Mouse (Mus musculus) hindbrain, postnatal 0 days (tissue): ENCODE data around the gene Nelfb. TPM values are rescaled to one million over a fixed set of nuclear protein-coding genes. Genes with fewer than 3 reads are reported as not detected.

ENCODE experiments used
- ATAC-seq: fragments of 200-750 bp; cut with Nextera tagmentation; 2 replicates; pipeline ENCODE4 v1.8.0; 2017; ENCODE audit warnings: mild to moderate bottlenecking, moderate TSS enrichment, moderate library complexity
- DNase-seq: peaks from one replicate; pipeline ENCODE4 v3.0.0-alpha.2; 2015; ENCODE audit warnings: low spot score
- H3K27ac ChIP-seq: fragments of 300-500 bp; sonication (generic); 2 replicates; pipeline ENCODE4 v1.5.1; 2014; ENCODE audit warnings: mild to moderate bottlenecking
- H3K27me3 ChIP-seq: fragments of 300-500 bp; sonication (generic); 2 replicates; pipeline ENCODE4 v1.6.1; 2014; ENCODE audit warnings: low read length, mixed read lengths; ENCODE audit not compliant: insufficient read depth
- H3K36me3 ChIP-seq: fragments of 300-500 bp; sonication (generic); 2 replicates; pipeline ENCODE4 v1.6.1; 2014; ENCODE audit warnings: low read length, mixed read lengths; ENCODE audit not compliant: insufficient read depth
- H3K4me1 ChIP-seq: fragments of 300-500 bp; sonication (generic); 2 replicates; pipeline ENCODE4 v1.6.1; 2014; ENCODE audit warnings: antibody characterized with exemption, low read length, mixed read lengths; ENCODE audit not compliant: insufficient read depth
- H3K4me2 ChIP-seq: fragments of 300-500 bp; sonication (generic); 2 replicates; pipeline ENCODE4 v1.6.1; 2014; ENCODE audit warnings: low read depth, mild to moderate bottlenecking, low read length, moderate library complexity, mixed read lengths
- H3K4me3 ChIP-seq: fragments of 300-500 bp; sonication (generic); 2 replicates; pipeline ENCODE4 v1.5.1; 2014; ENCODE audit warnings: low read length
- H3K9ac ChIP-seq: fragments of 300-500 bp; sonication (generic); replicated peaks from 2 replicates; pipeline ENCODE4 v1.6.1; 2014; ENCODE audit warnings: mild to moderate bottlenecking, low read length, moderate library complexity, mixed read lengths
- H3K9me3 ChIP-seq: fragments of 300-500 bp; sonication (generic); 2 replicates; pipeline ENCODE4 v1.6.1; 2016; ENCODE audit warnings: low read length, mixed read lengths
- CTCF ChIP-seq: IDR thresholded peaks from 2 replicates; pipeline ENCODE4 v1.5.1; 2016; ENCODE audit warnings: antibody characterized with exemption, control low read depth, low read depth
- WGBS: fragments of 180-500 bp; shearing (Covaris S2); extraction: QIAGEN DNeasy Blood & Tissue Kit; methylation state at CpG from one replicate; pipeline ENCODE4 v1.1.7; 2014; 5-methylcytosine and 5-hydroxymethylcytosine counted together
- polyA plus RNA-seq: library from polyadenylated mRNA; unstranded; fragments of >200 nt; fragmentation: Nextera tagmentation; extraction: Ambion mirVana; gene quantifications from 2 replicates; pipeline ENCODE4 v1.2.1, GENCODE M21; 2015
- total RNA-seq: library from RNA; depleted of rRNA; stranded (reverse); fragments of >200 nt; gene quantifications from 2 replicates; pipeline ENCODE4 v1.2.3, GENCODE M21; 2014

Nelfb gene
- total and polyA plus RNA-seq, 2 experiments from 2014 or later = 82.0 to 90.3 TPM

GRCm38 (mm10) chr2:25240310-25240709, 29.0 kb upstream of the Nelfb start:
- WGBS = 52% methylated on average over 8 of the region's 8 CpGs
- ATAC-seq (0 out of 2 replicates have a peak, but pooled peaks have one; percentile 1), DNase-seq (no peak)
- Histone ChIP-seq H3K27me3 (no peaks in the 10 kb centered on the region), H3K4me1 (peaks cover 12% of the 10 kb centered on the region), H3K4me3 (peak overlapping the region; percentile 56; the same call in 1 of the 2 replicates), H3K27ac (peak overlapping the region; percentile 80), H3K36me3 (peaks cover 5% of the 10 kb centered on the region; the same call in 1 of the 2 replicates), H3K9ac (no peak overlapping the region), H3K4me2 (peak overlapping the region; percentile 88), H3K9me3 (no peaks in the 10 kb centered on the region)
- TF ChIP-seq CTCF = no peak

DNA sequence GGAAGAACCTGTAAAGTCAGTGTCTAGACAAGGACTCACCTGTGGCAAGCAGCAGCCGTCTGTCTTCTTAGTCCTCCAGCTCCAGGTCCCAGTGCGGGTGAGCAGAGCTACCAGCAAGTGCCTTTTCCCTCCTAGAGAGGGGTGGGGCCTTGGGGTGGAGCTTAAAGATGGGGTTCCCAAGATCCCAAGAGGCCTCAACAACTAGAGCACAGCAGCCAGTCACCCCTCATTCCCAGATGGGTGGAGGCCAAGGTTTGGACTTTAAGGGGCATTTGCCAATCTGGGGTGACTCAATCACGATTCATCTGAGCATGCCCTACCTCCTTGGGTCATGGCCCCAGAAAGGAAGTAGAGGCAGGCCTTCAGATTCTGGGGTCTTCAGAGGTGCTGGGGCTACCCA, 28.5 kb upstream of the Nelfb start:
- no peak for TF ChIP-seq CTCF
- no peak for DNase-seq
- H3K4me1 ChIP-seq = peaks cover 12% of the 10 kb centered on the region
- no peak overlapping the region for H3K4me2 ChIP-seq
- H3K4me3 ChIP-seq = no peak overlapping the region
- WGBS = 88% methylated on average over 3 of the region's 3 CpGs
- H3K27ac ChIP-seq = no peak overlapping the region
- no peaks in the 10 kb centered on the region for H3K9me3 ChIP-seq
- no peaks in the 10 kb centered on the region for H3K27me3 ChIP-seq
- peaks cover 5% of the 10 kb centered on the region; the same call in 1 of the 2 replicates for H3K36me3 ChIP-seq
- H3K9ac ChIP-seq = no peak overlapping the region
- no peak for ATAC-seq

DNA sequence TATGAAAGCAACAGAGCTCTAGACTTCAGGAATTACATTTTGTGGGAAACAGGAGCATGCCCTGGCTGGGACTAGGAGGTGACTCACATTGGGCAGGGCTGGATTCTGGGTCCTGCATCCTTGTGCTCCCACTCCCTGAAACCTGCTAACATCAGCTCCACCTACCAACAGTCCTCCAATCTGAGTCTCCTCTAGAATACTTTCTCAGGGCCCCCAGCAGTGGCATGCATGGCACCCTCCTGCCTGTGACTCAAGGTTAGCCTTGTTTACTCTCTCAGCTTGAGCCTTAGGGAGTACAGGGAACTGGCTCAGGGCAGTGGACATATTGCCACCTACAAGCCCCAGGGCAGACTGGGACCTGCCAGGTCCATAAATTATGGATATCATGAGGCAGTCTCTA, 26.8 kb upstream of the Nelfb start:
- no peaks in the 10 kb centered on the region for H3K27me3 ChIP-seq
- no peak overlapping the region for H3K4me3 ChIP-seq
- H3K9me3 ChIP-seq = no peaks in the 10 kb centered on the region
- no peak for TF ChIP-seq CTCF
- no peaks in the 10 kb centered on the region for H3K36me3 ChIP-seq
- no peak overlapping the region for H3K9ac ChIP-seq
- H3K4me1 ChIP-seq = peaks cover 12% of the 10 kb centered on the region
- DNase-seq (no peak), ATAC-seq (no peak)
- no peak overlapping the region for H3K4me2 ChIP-seq
- no peak overlapping the region for H3K27ac ChIP-seq

GRCm38 (mm10) chr2:25237522-25237921, 26.2 kb upstream of the Nelfb start:
- no peak for TF ChIP-seq CTCF
- no peak for ATAC-seq
- Histone ChIP-seq H3K4me1 (peaks cover 12% of the 10 kb centered on the region), H3K9me3 (no peaks in the 10 kb centered on the region), H3K9ac (no peak overlapping the region), H3K27me3 (no peaks in the 10 kb centered on the region), H3K4me3 (no peak overlapping the region), H3K4me2 (no peak overlapping the region), H3K27ac (no peak overlapping the region), H3K36me3 (no peaks in the 10 kb centered on the region)
- DNase-seq = no peak
- WGBS = 72% methylated on average over 4 of the region's 4 CpGs

DNA sequence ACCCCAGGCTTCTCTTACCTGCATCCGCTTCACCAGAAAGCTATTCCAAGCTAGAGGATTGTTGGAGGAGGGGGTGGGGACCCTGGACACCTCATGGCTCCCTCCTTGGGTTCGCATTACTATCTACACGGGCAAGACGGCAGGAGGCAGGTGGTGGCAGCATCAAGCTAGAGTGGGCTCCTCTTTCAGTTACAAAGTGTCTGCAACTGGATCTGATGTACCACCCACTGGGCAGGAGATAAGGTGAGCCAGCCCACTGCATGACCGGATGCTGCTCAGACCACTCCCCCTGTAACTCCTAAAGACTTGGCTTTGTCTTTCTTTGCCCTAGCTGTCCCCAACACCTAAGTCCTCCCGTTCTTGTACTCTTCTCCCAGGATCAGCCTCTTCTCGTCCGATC, 25.3 kb upstream of the Nelfb start, which contains the start of gene Rnf224:
Gene Rnf224 (minus strand): TSS at position 174 of the 400 bp plus-strand sequence.
- ATAC-seq = no peak
- no peak for TF ChIP-seq CTCF
- Histone ChIP-seq H3K4me2 (no peak within 1 kb of the TSS), H3K36me3 (no peaks in the 10 kb centered on the region), H3K9ac (no peak within 1 kb of the TSS), H3K27ac (no peak within 1 kb of the TSS), H3K4me1 (peaks cover 7% of the 10 kb centered on the region), H3K4me3 (no peak within 1 kb of the TSS), H3K27me3 (no peaks in the 10 kb centered on the region), H3K9me3 (no peaks in the 10 kb centered on the region)
- 36% methylated on average over 8 of the region's 8 CpGs for WGBS
- no peak for DNase-seq

- Histone ChIP-seq H3K4me3 (no peak overlapping the region), H3K36me3 (no peaks in the 10 kb centered on the region), H3K4me2 (no peak overlapping the region), H3K4me1 (no peaks in the 10 kb centered on the region), H3K9me3 (no peaks in the 10 kb centered on the region), H3K27me3 (no peaks in the 10 kb centered on the region), H3K9ac (no peak overlapping the region), H3K27ac (no peak overlapping the region)
- ATAC-seq (no peak), DNase-seq (no peak)
- no peak for TF ChIP-seq CTCF
- WGBS = 84% methylated on average over 5 of the region's 5 CpGs
Measured at GRCm38 (mm10) chr2:25234551-25235220, 23.4 kb upstream of the Nelfb start.

- no peak within 1 kb of the TSS for H3K4me3 ChIP-seq
- no peaks in the 10 kb centered on the region for H3K36me3 ChIP-seq
- TF ChIP-seq CTCF = no peak
- no peak within 1 kb of the TSS for H3K27ac ChIP-seq
- no peak within 1 kb of the TSS for H3K4me2 ChIP-seq
- no peaks in the 10 kb centered on the region for H3K4me1 ChIP-seq
- no peak for DNase-seq
- no peak within 1 kb of the TSS for H3K9ac ChIP-seq
- H3K27me3 ChIP-seq = no peaks in the 10 kb centered on the region
- WGBS = 93% methylated on average over 3 of the region's 3 CpGs
- no peaks in the 10 kb centered on the region for H3K9me3 ChIP-seq
- ATAC-seq = no peak
Measured at GRCm38 (mm10) chr2:25234050-25234449, 22.8 kb upstream of the Nelfb start, which contains the start of gene Slc34a3. Gene Slc34a3 (minus strand): TSS chr2:25234364.
